Mouse (Mus musculus) ES-Bruce4 (cell line): ENCODE data around the gene Rassf5. TPM values are rescaled to one million over a fixed set of nuclear protein-coding genes. Genes with fewer than 3 reads are reported as not detected.
A peak's percentile ranks its signal among the peaks of the same experiment; 100 is the strongest.

Experiments
- H3K27ac ChIP-seq: 2 replicates; pipeline ENCODE4 v1.5.1; 2012; ENCODE audit warnings: low read length, inconsistent platforms; ENCODE audit not compliant: insufficient read depth
- H3K27me3 ChIP-seq: 2 replicates; pipeline ENCODE4 v1.6.1; 2012; ENCODE audit warnings: mild to moderate bottlenecking, low read length, inconsistent platforms; ENCODE audit not compliant: control insufficient read depth, poor library complexity, insufficient read depth, severe bottlenecking
- H3K36me3 ChIP-seq: 2 replicates; pipeline ENCODE4 v1.6.1; 2012; ENCODE audit warnings: inconsistent platforms, mild to moderate bottlenecking, low read length, moderate library complexity; ENCODE audit not compliant: control insufficient read depth, poor library complexity, insufficient read depth, severe bottlenecking
- H3K4me1 ChIP-seq: one replicate; pipeline ENCODE4 v1.8.1; 2011; ENCODE audit warnings: low read length; ENCODE audit not compliant: control insufficient read depth, insufficient read depth
- H3K4me3 ChIP-seq: 2 replicates; pipeline ENCODE4 v1.5.1; 2011; ENCODE audit warnings: low read depth, mild to moderate bottlenecking, low read length
- H3K9ac ChIP-seq: 2 replicates; pipeline ENCODE4 v1.6.1; 2012; ENCODE audit warnings: low read depth, mild to moderate bottlenecking, inconsistent platforms; ENCODE audit not compliant: poor library complexity, severe bottlenecking
- H3K9me3 ChIP-seq: replicated peaks from 2 replicates; pipeline ENCODE4 v1.6.1; 2012; ENCODE audit warnings: mild to moderate bottlenecking, low read length, inconsistent platforms; ENCODE audit not compliant: control insufficient read depth, poor library complexity, insufficient read depth, severe bottlenecking
- CTCF ChIP-seq: IDR thresholded peaks from one replicate; pipeline ENCODE4 v1.8.1; 2011; ENCODE audit warnings: low read depth, low read length
- EP300 ChIP-seq: IDR thresholded peaks from 2 replicates; pipeline ENCODE4 v1.6.1; 2011; ENCODE audit warnings: low read depth, low read length; ENCODE audit not compliant: insufficient read depth
- POLR2A ChIP-seq: IDR thresholded peaks from one replicate; pipeline ENCODE4 v1.8.1; 2011; ENCODE audit warnings: low read length; ENCODE audit not compliant: insufficient read depth
- polyA plus RNA-seq: library from polyadenylated mRNA; stranded (reverse); fragments of >200 nt; gene quantifications from 2 replicates; pipeline ENCODE4 v1.2.4, GENCODE M21; 2011; ENCODE audit warnings: low read depth; ENCODE audit not compliant: missing spikeins, insufficient read depth, insufficient read length

Gene Rassf5
- polyA plus RNA-seq, 1 experiment, result 0.45 TPM

GRCm38 (mm10) chr1:131286803-131287202 lies 41.7 kb upstream of the Rassf5 start:
- TF ChIP-seq POLR2A, result no peak
- TF ChIP-seq CTCF, result no peak
- TF ChIP-seq EP300, result no peak
- Histone ChIP-seq H3K4me1 (peaks cover 3% of the 10 kb centered on the region), H3K9ac (no peak overlapping the region), H3K4me3 (no peak overlapping the region), H3K9me3 (no peaks in the 10 kb centered on the region), H3K36me3 (no peaks in the 10 kb centered on the region), H3K27ac (no peak overlapping the region), H3K27me3 (no peaks in the 10 kb centered on the region)

- Histone ChIP-seq H3K36me3 (no peaks in the 10 kb centered on the region), H3K27me3 (no peaks in the 10 kb centered on the region), H3K27ac (no peak overlapping the region), H3K4me1 (peaks cover 3% of the 10 kb centered on the region), H3K4me3 (no peak overlapping the region), H3K9ac (no peak overlapping the region), H3K9me3 (no peaks in the 10 kb centered on the region)
- no peak for TF ChIP-seq POLR2A
- TF ChIP-seq CTCF, result no peak
- TF ChIP-seq EP300, result no peak
Observed at GRCm38 (mm10) chr1:131284616-131285015, 39.6 kb upstream of the Rassf5 start.

GRCm38 (mm10) chr1:131284167-131284566 lies 39.1 kb upstream of the Rassf5 start:
- H3K9ac ChIP-seq, result no peak overlapping the region
- H3K27me3 ChIP-seq, result no peaks in the 10 kb centered on the region
- H3K4me1 ChIP-seq, result peaks cover 3% of the 10 kb centered on the region
- H3K36me3 ChIP-seq, result no peaks in the 10 kb centered on the region
- H3K9me3 ChIP-seq, result no peaks in the 10 kb centered on the region
- TF ChIP-seq CTCF, result peak; percentile 11
- no peak for TF ChIP-seq POLR2A
- TF ChIP-seq EP300, result no peak
- no peak overlapping the region for H3K4me3 ChIP-seq
- no peak overlapping the region for H3K27ac ChIP-seq

GRCm38 (mm10) chr1:131281731-131282130 lies 36.7 kb upstream of the Rassf5 start:
- Histone ChIP-seq H3K27ac (no peak overlapping the region), H3K9me3 (no peaks in the 10 kb centered on the region), H3K27me3 (no peaks in the 10 kb centered on the region), H3K9ac (no peak overlapping the region), H3K4me1 (no peaks in the 10 kb centered on the region), H3K4me3 (no peak overlapping the region), H3K36me3 (no peaks in the 10 kb centered on the region)
- TF ChIP-seq EP300 (no peak), CTCF (no peak), POLR2A (no peak)

- no peaks in the 10 kb centered on the region for H3K4me1 ChIP-seq
- H3K27me3 ChIP-seq, result no peaks in the 10 kb centered on the region
- H3K27ac ChIP-seq, result no peak overlapping the region
- no peaks in the 10 kb centered on the region for H3K36me3 ChIP-seq
- TF ChIP-seq POLR2A, result no peak
- no peak for TF ChIP-seq EP300
- H3K9ac ChIP-seq, result no peak overlapping the region
- H3K9me3 ChIP-seq, result no peaks in the 10 kb centered on the region
- no peak overlapping the region for H3K4me3 ChIP-seq
Observed at GRCm38 (mm10) chr1:131280280-131280679, 35.2 kb upstream of the Rassf5 start.

- Histone ChIP-seq H3K36me3 (no peaks in the 10 kb centered on the region), H3K9ac (no peak within 1 kb of the TSS), H3K4me3 (no peak within 1 kb of the TSS), H3K9me3 (no peaks in the 10 kb centered on the region), H3K4me1 (peaks cover 2% of the 10 kb centered on the region), H3K27me3 (no peaks in the 10 kb centered on the region), H3K27ac (no peak within 1 kb of the TSS)
- TF ChIP-seq EP300, result no peak
- no peak for TF ChIP-seq POLR2A
- TF ChIP-seq CTCF, result no peak
Observed at GRCm38 (mm10) chr1:131279456-131279776, 34.4 kb upstream of the Rassf5 start, which contains the start of gene Ikbke. Gene Ikbke (minus strand): TSS chr1:131279606.
